Mouse (Mus musculus) gastrocnemius, adult 8-10 months (tissue): ENCODE data around the gene 1700015F17Rik. TPM values are rescaled to one million over a fixed set of nuclear protein-coding genes. Genes with fewer than 3 reads are reported as not detected.

Experiments used
- DNase-seq, 2 experiments: peaks; one replicate each; pipeline ENCODE4 v3.0.0; 2022; ENCODE audit warnings: low spot score in 2 of 2
- total RNA-seq, 4 experiments: library from RNA; stranded (reverse); gene quantifications; 2 replicates each; pipeline ENCODE4 v1.2.4; 2022

The 1700015F17Rik gene
- total RNA-seq: not detected

GRCm38 (mm10) chr5:5479043-5479442 is at the start of gene 1700015F17Rik:
TSS of gene 1700015F17Rik (minus strand) at chr5:5479143.
- no peak for DNase-seq

GRCm38 (mm10) chr5:5515411-5515810 is 36.5 kb upstream of the 1700015F17Rik start:
- no peak for DNase-seq

- DNase-seq: peak; percentile 96
Measured at GRCm38 (mm10) chr5:5514196-5515076, 35.5 kb upstream of the 1700015F17Rik start, which contains the start of gene Cldn12. TSS of gene Cldn12 (minus strand) at chr5:5514958.

- no peak for DNase-seq
Measured at GRCm38 (mm10) chr5:5511401-5511800, 32.5 kb upstream of the 1700015F17Rik start.

GRCm38 (mm10) chr5:5510989-5511388 is 32.0 kb upstream of the 1700015F17Rik start:
- DNase-seq: no peak

GRCm38 (mm10) chr5:5510304-5510887 is 31.5 kb upstream of the 1700015F17Rik start:
- no peak for DNase-seq

- DNase-seq: no peak
Measured at GRCm38 (mm10) chr5:5508231-5508630, 29.3 kb upstream of the 1700015F17Rik start.

GRCm38 (mm10) chr5:5507701-5508225 is 28.8 kb upstream of the 1700015F17Rik start:
- DNase-seq: peak in 1 of 2 experiments; percentile 34

- DNase-seq: no peak
Measured at GRCm38 (mm10) chr5:5504456-5504855, 25.5 kb upstream of the 1700015F17Rik start.

GRCm38 (mm10) chr5:5503381-5503780 is 24.4 kb upstream of the 1700015F17Rik start:
- DNase-seq: no peak

- no peak for DNase-seq
Measured at GRCm38 (mm10) chr5:5501583-5501982, 22.6 kb upstream of the 1700015F17Rik start.

GRCm38 (mm10) chr5:5496393-5496792 is 17.4 kb upstream of the 1700015F17Rik start:
- DNase-seq: no peak

- DNase-seq: no peak
Measured at GRCm38 (mm10) chr5:5495042-5495441, 16.1 kb upstream of the 1700015F17Rik start.

GRCm38 (mm10) chr5:5494269-5495005 is 15.5 kb upstream of the 1700015F17Rik start:
- no peak for DNase-seq

GRCm38 (mm10) chr5:5492163-5492562 is 13.2 kb upstream of the 1700015F17Rik start:
- DNase-seq: no peak

GRCm38 (mm10) chr5:5486071-5486470 is 7.1 kb upstream of the 1700015F17Rik start:
- DNase-seq: no peak

- DNase-seq: no peak
Measured at GRCm38 (mm10) chr5:5483254-5483858, 4.4 kb upstream of the 1700015F17Rik start.

- no peak for DNase-seq
Measured at GRCm38 (mm10) chr5:5481662-5482061, 2.7 kb upstream of the 1700015F17Rik start.

GRCm38 (mm10) chr5:5476133-5476532 is 2.8 kb downstream of the 1700015F17Rik start:
- no peak for DNase-seq

GRCm38 (mm10) chr5:5465256-5465655 is 13.7 kb downstream of the 1700015F17Rik start:
- no peak for DNase-seq

- no peak for DNase-seq
Measured at GRCm38 (mm10) chr5:5431746-5432438, 47.1 kb downstream of the 1700015F17Rik start.
